Mouse (Mus musculus): ENCODE measurements at regions not wholly inside any gene's neighbourhood (a gene's known extent, or its start where the extent isn't known, plus 50 kb on each side); places are given as distances from the start of the nearest gene placed in this dataset.

DNA sequence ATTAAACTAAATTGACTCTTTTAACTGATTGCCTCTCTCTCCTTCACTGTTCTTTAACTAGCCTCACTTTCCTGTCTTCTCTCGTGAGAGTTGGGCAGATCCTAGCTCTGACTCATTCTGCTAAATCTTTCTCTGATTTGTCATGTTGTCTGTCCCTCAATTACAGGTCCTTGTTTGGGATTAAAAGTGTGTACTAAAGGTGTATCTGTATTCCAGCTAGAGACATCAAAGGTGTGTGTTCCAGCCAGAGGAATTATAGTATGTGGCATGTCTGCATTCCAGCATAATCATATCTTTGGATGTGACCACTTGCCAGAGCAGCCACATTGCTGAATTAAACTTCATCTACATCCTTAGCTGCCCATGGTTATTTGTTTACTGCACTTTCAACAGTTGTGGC, 167.5 kb upstream of the Fam83b start:
- DNase-seq (ENCODE audit: low spot score), result no peak

GRCm38 (mm10) chr9:76733812-76734211, 166.9 kb upstream of the Fam83b start:
- DNase-seq (ENCODE audit: low spot score), result no peak

- DNase-seq (ENCODE audit: low spot score), result no peak
Measured at GRCm38 (mm10) chr9:76722881-76723280, 156.0 kb upstream of the Fam83b start.

GRCm38 (mm10) chr9:76715852-76716251, 148.9 kb upstream of the Fam83b start:
- DNase-seq (ENCODE audit: low spot score), result no peak

DNA sequence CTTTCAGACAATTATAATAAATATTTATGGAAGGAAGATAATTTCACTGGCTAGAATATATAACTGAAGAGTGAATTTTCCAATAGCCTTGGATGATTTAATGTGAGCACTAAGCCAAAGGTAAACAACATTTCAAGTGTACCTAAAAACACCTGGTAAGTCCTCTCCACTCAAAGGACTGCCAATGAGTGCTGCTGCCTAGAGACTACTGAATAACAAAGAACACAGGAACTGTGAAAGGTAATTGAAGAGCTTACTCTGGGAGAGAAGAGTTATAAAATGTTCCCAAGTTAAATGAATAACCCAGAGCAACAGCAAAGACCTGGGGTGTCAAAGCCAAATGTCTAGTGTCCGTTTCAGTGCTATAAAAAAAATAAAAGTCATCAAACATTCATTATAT, 139.5 kb upstream of the Fam83b start:
- no peak for DNase-seq (ENCODE audit: low spot score)

- DNase-seq (ENCODE audit: low spot score), result no peak
Measured at GRCm38 (mm10) chr9:76705786-76706185, 138.9 kb upstream of the Fam83b start.

DNA sequence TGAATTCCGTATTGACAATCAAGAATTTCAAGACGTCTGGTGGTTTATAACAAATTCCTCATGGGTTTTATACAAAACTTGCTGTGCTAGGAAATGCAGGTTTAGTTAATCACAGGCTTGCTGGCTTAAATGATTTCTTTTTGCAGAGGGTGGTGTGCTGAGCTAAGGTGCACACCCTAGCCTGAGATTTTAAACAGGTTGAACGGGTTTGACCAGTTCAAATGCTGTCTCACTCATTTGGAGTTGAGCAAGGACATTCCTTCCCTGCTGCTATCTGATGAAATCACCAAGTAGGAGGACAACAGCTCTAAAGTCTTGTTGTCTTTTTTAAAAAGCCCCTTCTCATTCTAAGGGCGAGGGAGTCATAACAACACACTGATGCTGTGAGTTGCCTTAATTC, 128.6 kb upstream of the Fam83b start:
- DNase-seq (ENCODE audit: low spot score), result peak; percentile 65

DNA sequence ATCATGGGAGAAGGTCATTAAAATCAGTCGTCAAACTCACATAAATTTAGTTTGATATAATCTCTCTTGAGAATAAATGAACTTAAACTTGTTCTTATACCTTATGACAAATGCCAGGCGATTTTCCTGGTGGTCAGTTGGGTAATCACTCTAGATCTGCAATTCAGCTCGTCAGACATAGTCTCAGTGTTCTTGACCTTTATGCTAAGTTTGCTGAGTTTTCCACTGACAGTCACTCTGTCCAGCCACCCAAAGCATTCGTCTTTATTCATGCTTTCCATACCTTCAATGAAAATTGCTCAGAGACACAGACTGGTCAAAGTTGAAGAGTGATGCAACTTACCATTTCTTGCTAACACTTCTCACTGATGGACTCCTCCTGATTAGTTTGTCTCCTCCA, 126.1 kb upstream of the Fam83b start:
- DNase-seq (ENCODE audit: low spot score), result no peak

DNA sequence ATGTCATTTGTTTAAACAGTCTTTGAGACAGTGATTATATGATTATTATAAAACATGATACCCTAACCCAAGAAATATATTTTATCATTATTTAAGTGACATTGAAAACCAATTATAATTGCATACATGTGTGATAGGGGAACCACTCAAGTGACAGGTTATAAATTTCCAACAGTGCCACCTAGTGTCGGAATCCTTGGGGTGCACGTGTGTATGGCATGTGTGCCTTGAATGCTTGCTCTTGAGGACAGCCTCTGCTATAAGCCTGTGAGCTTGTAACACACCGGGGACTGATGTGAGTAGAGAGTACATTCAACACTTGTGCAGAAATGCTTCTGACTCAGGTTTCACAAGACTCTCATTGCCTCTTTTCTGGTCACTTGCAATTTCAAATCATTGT, 93.9 kb upstream of the Fam83b start:
- DNase-seq (ENCODE audit: low spot score), result peak; percentile 71

DNA sequence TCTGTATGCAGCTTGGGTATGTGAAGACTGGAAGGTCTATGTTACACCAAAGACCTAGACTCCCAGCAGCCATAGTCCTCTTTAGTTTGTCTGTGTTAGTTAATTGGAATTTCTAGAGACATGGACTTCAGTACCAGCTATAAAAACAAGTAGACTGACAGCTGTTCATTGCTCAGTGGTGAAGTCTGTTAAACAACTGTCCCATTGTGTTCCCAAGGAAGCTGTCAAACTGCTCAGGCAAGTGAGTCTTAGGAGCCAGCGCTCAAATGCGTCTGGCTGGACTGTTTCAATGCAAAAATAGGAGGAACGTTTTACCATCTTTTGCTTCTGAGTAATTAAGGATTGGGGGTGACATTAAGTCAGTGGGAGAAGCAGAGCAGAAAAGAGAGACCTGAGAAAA, 92.9 kb upstream of the Fam83b start:
- DNase-seq (ENCODE audit: low spot score), result no peak

- no peak for DNase-seq (ENCODE audit: low spot score)
Measured at GRCm38 (mm10) chr9:76653311-76653710, 86.4 kb upstream of the Fam83b start.

GRCm38 (mm10) chr9:76649484-76649883, 82.6 kb upstream of the Fam83b start:
- no peak for DNase-seq (ENCODE audit: low spot score)

DNA sequence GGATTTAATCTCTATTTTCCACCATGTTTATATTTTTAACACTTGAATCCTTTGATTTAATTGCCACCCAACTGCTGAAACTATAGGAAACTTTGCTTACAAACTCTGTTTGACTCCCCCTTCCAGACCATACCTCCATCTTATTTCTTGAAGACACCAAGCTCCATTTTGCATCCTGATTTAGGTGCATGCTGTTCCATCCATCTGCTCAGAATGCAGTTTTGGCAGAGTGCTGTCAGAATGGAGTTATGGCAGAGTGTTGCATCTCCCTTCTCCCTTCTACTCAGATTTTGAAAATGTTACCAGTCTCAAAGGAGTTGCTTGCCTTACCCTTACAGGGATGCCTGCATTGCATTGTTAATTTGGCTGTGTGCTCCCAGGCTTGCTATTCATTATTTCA, 79.5 kb upstream of the Fam83b start:
- no peak for DNase-seq (ENCODE audit: low spot score)
